Mouse (Mus musculus): ENCODE measurements around the gene Inpp5d. TPM values are rescaled to one million over a fixed set of nuclear protein-coding genes. Genes with fewer than 3 reads are reported as not detected.

Inpp5d gene
- polyA plus RNA-seq, 1 experiment = 204 TPM

DNA sequence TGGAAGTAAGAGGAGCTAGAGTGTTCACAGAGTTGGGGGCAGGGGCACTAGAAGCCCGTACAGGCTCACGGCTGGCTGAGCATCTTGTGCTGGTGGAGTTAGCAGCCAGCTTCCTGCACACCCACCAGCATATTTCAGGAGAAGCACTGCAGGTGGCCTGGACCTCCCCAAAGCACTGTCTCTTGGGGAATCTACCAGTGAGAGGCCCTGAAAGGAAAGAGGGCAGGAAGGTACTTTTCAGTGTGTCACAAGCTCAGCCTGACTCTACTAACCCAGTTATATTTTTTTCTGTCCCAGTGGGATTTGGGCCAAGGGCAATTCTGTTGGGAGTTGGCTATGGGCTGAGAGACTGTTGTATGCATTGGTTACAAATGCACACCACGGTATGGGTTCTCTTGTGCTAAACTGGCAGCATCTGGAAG is 1.8 kb downstream of the Inpp5d start:
- H3K4me1 ChIP-seq (ENCODE audit: control insufficient read depth, insufficient read depth, insufficient read length) = peaks cover 41% of the 10 kb centered on the region; the same call in 1 of the 2 replicates
- peak overlapping the region; percentile 84 for H3K4me3 ChIP-seq (ENCODE audit: extremely low read depth, insufficient read depth, insufficient read length)
- H3K27ac ChIP-seq (ENCODE audit: insufficient read depth, low read length) = peak overlapping the region; percentile 97
- peak in 1 of 2 experiments; percentile 54 for DNase-seq (ENCODE audit: low read depth in 1 of 2, low spot score in 2 of 2)
- TF ChIP-seq POLR2A (IDR thresholded peaks at IDR 0.05; ENCODE audit: low read depth, low read length) (no peak), CTCF (IDR thresholded peaks at IDR 0.05; ENCODE audit: extremely low read depth, insufficient read depth, insufficient read length, insufficient replicate concordance) (no peak)
- H3K36me3 ChIP-seq (ENCODE audit: control insufficient read depth, insufficient read depth, low read length) = peaks cover 4% of the 10 kb centered on the region; the same call in 1 of the 2 replicates
- H3K27me3 ChIP-seq (ENCODE audit: control insufficient read depth, insufficient read depth, low read length) = no peaks in the 10 kb centered on the region
- WGBS = 3% methylated on average over 3 of the region's 3 CpGs

- no peak for TF ChIP-seq CTCF (IDR thresholded peaks at IDR 0.05; ENCODE audit: extremely low read depth, insufficient read depth, insufficient read length, insufficient replicate concordance)
- no peak for TF ChIP-seq POLR2A (IDR thresholded peaks at IDR 0.05; ENCODE audit: low read depth, low read length)
These were observed 4.0 kb downstream of the Inpp5d start for GRCm38 (mm10) chr1:87623977-87624666.

DNA sequence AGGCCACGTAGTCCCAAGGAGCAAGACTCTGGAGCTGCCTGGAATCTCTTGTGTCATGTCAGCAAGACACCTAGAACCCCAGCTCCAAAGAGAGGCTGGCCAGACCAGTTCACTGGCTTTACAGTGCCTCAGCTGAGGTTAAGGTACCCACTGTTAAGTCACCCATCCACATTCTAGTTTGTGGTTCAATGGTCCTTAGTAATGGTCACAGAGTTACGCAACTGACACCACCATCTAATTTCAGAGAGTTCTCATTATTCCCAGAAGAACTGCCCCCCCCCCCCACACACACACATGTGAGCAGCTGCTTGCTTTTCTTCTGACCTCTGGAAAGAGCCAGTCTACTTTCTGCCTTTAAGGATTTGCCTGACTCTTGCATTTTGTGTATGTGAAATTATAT is 4.7 kb downstream of the Inpp5d start:
- Histone ChIP-seq H3K27me3 (ENCODE audit: control insufficient read depth, insufficient read depth, low read length) (no peaks in the 10 kb centered on the region), H3K4me3 (ENCODE audit: extremely low read depth, insufficient read depth, insufficient read length) (no peak overlapping the region), H3K27ac (ENCODE audit: insufficient read depth, low read length) (peak overlapping the region; percentile 64), H3K4me1 (ENCODE audit: control insufficient read depth, insufficient read depth, insufficient read length) (peaks cover 53% of the 10 kb centered on the region; the same call in 1 of the 2 replicates), H3K36me3 (ENCODE audit: control insufficient read depth, insufficient read depth, low read length) (peaks cover 4% of the 10 kb centered on the region; the same call in 1 of the 2 replicates)
- TF ChIP-seq POLR2A (IDR thresholded peaks at IDR 0.05; ENCODE audit: low read depth, low read length) (no peak), CTCF (IDR thresholded peaks at IDR 0.05; ENCODE audit: extremely low read depth, insufficient read depth, insufficient read length, insufficient replicate concordance) (no peak)
- no peak for DNase-seq (ENCODE audit: low read depth in 1 of 2, low spot score in 2 of 2)
- 81% methylated on average over 2 of the region's 2 CpGs for WGBS

More at GRCm38 (mm10) chr1:87623977-87624666, 4.0 kb downstream of the Inpp5d start:
- Histone ChIP-seq H3K36me3 (ENCODE audit: control insufficient read depth, insufficient read depth, low read length) (peaks cover 4% of the 10 kb centered on the region; the same call in 1 of the 2 replicates), H3K4me1 (ENCODE audit: control insufficient read depth, insufficient read depth, insufficient read length) (peaks cover 54% of the 10 kb centered on the region; the same call in 1 of the 2 replicates), H3K4me3 (ENCODE audit: extremely low read depth, insufficient read depth, insufficient read length) (no peak overlapping the region), H3K27me3 (ENCODE audit: control insufficient read depth, insufficient read depth, low read length) (no peaks in the 10 kb centered on the region), H3K27ac (ENCODE audit: insufficient read depth, low read length) (peak overlapping the region; percentile 64)
- no peak for DNase-seq (ENCODE audit: low read depth in 1 of 2, low spot score in 2 of 2)
- 47% methylated on average over 1 of the region's 1 CpGs for WGBS

- 40% methylated on average over 6 of the region's 6 CpGs for WGBS
- H3K4me1 ChIP-seq (ENCODE audit: control insufficient read depth, insufficient read depth, insufficient read length) = peaks cover 56% of the 10 kb centered on the region; the same call in 1 of the 2 replicates
- no peak for TF ChIP-seq CTCF (IDR thresholded peaks at IDR 0.05; ENCODE audit: extremely low read depth, insufficient read depth, insufficient read length, insufficient replicate concordance)
- TF ChIP-seq POLR2A (IDR thresholded peaks at IDR 0.05; ENCODE audit: low read depth, low read length) = no peak
These were observed 5.3 kb downstream of the Inpp5d start for GRCm38 (mm10) chr1:87625254-87626025.

DNA sequence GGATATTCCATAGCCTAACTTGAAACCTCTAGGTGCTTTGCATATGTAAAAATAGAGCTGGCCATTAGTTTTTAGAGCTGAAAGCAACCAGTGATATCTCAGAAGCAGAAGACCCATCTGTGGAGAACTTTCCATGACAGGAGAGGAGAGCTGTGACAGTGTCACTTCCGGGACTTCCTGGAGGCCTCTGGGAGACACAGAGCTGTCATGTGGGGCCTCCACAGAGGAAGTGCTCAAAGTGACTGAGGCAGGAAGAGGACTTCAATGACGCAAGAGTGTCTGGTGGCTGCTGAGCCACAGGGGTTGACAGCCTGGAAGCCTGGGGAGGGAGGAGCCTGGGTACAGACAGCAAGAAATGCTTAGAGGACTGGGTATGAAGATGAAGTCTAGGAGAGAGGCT is 6.2 kb downstream of the Inpp5d start:
- no peak overlapping the region; the same call in 1 of the 2 replicates for H3K4me3 ChIP-seq (ENCODE audit: extremely low read depth, insufficient read depth, insufficient read length)
- 1% methylated on average over 2 of the region's 2 CpGs for WGBS
- peak; percentile 82 to 97 for DNase-seq (ENCODE audit: low read depth in 1 of 2, low spot score in 2 of 2)
- peak overlapping the region; percentile 90 for H3K27ac ChIP-seq (ENCODE audit: insufficient read depth, low read length)
- H3K36me3 ChIP-seq (ENCODE audit: control insufficient read depth, insufficient read depth, low read length) = peaks cover 4% of the 10 kb centered on the region; the same call in 1 of the 2 replicates
- peaks cover 59% of the 10 kb centered on the region; the same call in 1 of the 2 replicates for H3K4me1 ChIP-seq (ENCODE audit: control insufficient read depth, insufficient read depth, insufficient read length)
- no peaks in the 10 kb centered on the region for H3K27me3 ChIP-seq (ENCODE audit: control insufficient read depth, insufficient read depth, low read length)
- no peak for TF ChIP-seq POLR2A (IDR thresholded peaks at IDR 0.05; ENCODE audit: low read depth, low read length)
- no peak for TF ChIP-seq CTCF (IDR thresholded peaks at IDR 0.05; ENCODE audit: extremely low read depth, insufficient read depth, insufficient read length, insufficient replicate concordance)

More at GRCm38 (mm10) chr1:87625254-87626025, 5.3 kb downstream of the Inpp5d start:
- Histone ChIP-seq H3K27ac (ENCODE audit: insufficient read depth, low read length) (peak overlapping the region; percentile 80), H3K4me3 (ENCODE audit: extremely low read depth, insufficient read depth, insufficient read length) (no peak overlapping the region), H3K36me3 (ENCODE audit: control insufficient read depth, insufficient read depth, low read length) (peaks cover 4% of the 10 kb centered on the region; the same call in 1 of the 2 replicates), H3K27me3 (ENCODE audit: control insufficient read depth, insufficient read depth, low read length) (no peaks in the 10 kb centered on the region)
- DNase-seq (ENCODE audit: low read depth in 1 of 2, low spot score in 2 of 2) = no peak

DNA sequence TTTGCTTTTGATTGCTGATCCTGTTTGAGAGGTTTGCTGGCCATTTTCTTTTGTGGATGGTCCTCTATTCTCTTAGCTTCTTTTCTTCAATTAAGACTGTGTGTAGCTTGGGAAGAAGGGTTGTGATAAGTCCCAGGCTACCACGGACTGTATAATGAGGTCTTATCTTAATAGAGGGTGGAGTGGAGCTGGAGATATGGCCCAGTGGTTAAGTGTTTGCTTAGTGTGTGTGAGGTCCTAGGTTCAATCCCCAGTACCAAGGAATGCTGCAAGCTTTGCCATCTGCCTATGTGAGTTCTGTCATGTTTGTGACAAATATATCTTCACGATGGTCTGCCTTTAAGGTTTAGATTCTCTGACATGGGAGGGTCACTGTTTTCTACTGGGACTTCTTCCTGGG is 8.0 kb downstream of the Inpp5d start:
- no peak for DNase-seq (ENCODE audit: low read depth in 1 of 2, low spot score in 2 of 2)
- H3K36me3 ChIP-seq (ENCODE audit: control insufficient read depth, insufficient read depth, low read length) = no peaks in the 10 kb centered on the region; the same call in 1 of the 2 replicates
- H3K4me1 ChIP-seq (ENCODE audit: control insufficient read depth, insufficient read depth, insufficient read length) = peaks cover 58% of the 10 kb centered on the region; the same call in 1 of the 2 replicates
- H3K4me3 ChIP-seq (ENCODE audit: extremely low read depth, insufficient read depth, insufficient read length) = no peak overlapping the region
- TF ChIP-seq CTCF (IDR thresholded peaks at IDR 0.05; ENCODE audit: extremely low read depth, insufficient read depth, insufficient read length, insufficient replicate concordance) (no peak), POLR2A (IDR thresholded peaks at IDR 0.05; ENCODE audit: low read depth, low read length) (no peak)
- no peak overlapping the region for H3K27ac ChIP-seq (ENCODE audit: insufficient read depth, low read length)
- 67% methylated on average over 2 of the region's 2 CpGs for WGBS
- no peaks in the 10 kb centered on the region for H3K27me3 ChIP-seq (ENCODE audit: control insufficient read depth, insufficient read depth, low read length)
